Mouse (Mus musculus) bone marrow macrophage, adult 2 months (primary cell): ENCODE data around the gene Ugt1a6b.

ENCODE experiments used
- CTCF ChIP-seq: IDR thresholded peaks from 2 replicates; pipeline ENCODE4 v1.5.1; 2012; ENCODE audit warnings: low read depth, mild to moderate bottlenecking, low read length, moderate library complexity
- POLR2A ChIP-seq: IDR thresholded peaks from 2 replicates; pipeline ENCODE4 v1.6.1; 2012; ENCODE audit warnings: mild to moderate bottlenecking, low read depth, low read length, borderline replicate concordance

GRCm38 (mm10) chr1:88258881-88259642 lies 156.0 kb downstream of the Ugt1a6b start:
- TF ChIP-seq POLR2A: no peak
- no peak for TF ChIP-seq CTCF
